Mouse (Mus musculus) forebrain, embryonic 15.5 days (tissue): ENCODE results near the gene Rgl3. TPM values are rescaled to one million over a fixed set of nuclear protein-coding genes. Genes with fewer than 3 reads are reported as not detected.

Experiments used
- ATAC-seq: fragments of 200-750 bp; cut with Nextera tagmentation; replicated peaks from 2 replicates; pipeline ENCODE4 v1.8.0; 2017; ENCODE audit warnings: mild to moderate bottlenecking, moderate TSS enrichment, moderate library complexity
- H3K27ac ChIP-seq: fragments of 300-500 bp; sonication (generic); replicated peaks from 2 replicates; pipeline ENCODE4 v1.5.1; 2015; ENCODE audit warnings: mild to moderate bottlenecking, inconsistent platforms
- H3K27me3 ChIP-seq: fragments of 300-500 bp; sonication (generic); 2 replicates; pipeline ENCODE4 v1.6.1; 2015; ENCODE audit warnings: inconsistent platforms
- H3K36me3 ChIP-seq: fragments of 300-500 bp; sonication (generic); 2 replicates; pipeline ENCODE4 v1.6.1; 2015; ENCODE audit warnings: mild to moderate bottlenecking, inconsistent platforms
- H3K4me1 ChIP-seq: fragments of 300-500 bp; sonication (generic); 2 replicates; pipeline ENCODE4 v1.6.1; 2015; ENCODE audit warnings: inconsistent platforms
- H3K4me2 ChIP-seq: fragments of 300-500 bp; sonication (generic); replicated peaks from 2 replicates; pipeline ENCODE4 v1.6.1; 2015; ENCODE audit warnings: mild to moderate bottlenecking, inconsistent platforms
- H3K4me3 ChIP-seq: fragments of 300-500 bp; sonication (generic); 2 replicates; pipeline ENCODE4 v1.5.1; 2015; ENCODE audit warnings: mild to moderate bottlenecking, inconsistent platforms
- H3K9ac ChIP-seq: fragments of 300-500 bp; sonication (generic); replicated peaks from 2 replicates; pipeline ENCODE4 v1.6.1; 2015; ENCODE audit warnings: mild to moderate bottlenecking, inconsistent platforms
- H3K9me3 ChIP-seq: fragments of 300-500 bp; sonication (generic); 2 replicates; pipeline ENCODE4 v1.6.1; 2016; ENCODE audit warnings: inconsistent platforms
- WGBS: fragments of 180-500 bp; shearing (Covaris S2); methylation state at CpG from one replicate; pipeline ENCODE4 v1.1.7; 2015; ENCODE audit warnings: mixed read lengths; 5-methylcytosine and 5-hydroxymethylcytosine counted together
- polyA plus RNA-seq: library from polyadenylated mRNA; unstranded; fragments of >200 nt; fragmentation: Nextera tagmentation; extraction: Ambion mirVana; gene quantifications from 2 replicates; pipeline ENCODE4 v1.2.1, GENCODE M21; 2015

Rgl3 gene
- 0.87 and 1.1 TPM in 2 replicates for polyA plus RNA-seq

- H3K9ac ChIP-seq = peak within 1 kb of the TSS; percentile 22; the same call in 1 of the 2 replicates
- 1% methylated on average over 42 of the region's 42 CpGs for WGBS
- H3K4me3 ChIP-seq = peak within 1 kb of the TSS; percentile 30
- H3K27ac ChIP-seq = no peak within 1 kb of the TSS
- ATAC-seq = peak; percentile 42; the same call in 1 of the 2 replicates
- H3K9me3 ChIP-seq = no peaks in the 10 kb centered on the region
- no peaks in the 10 kb centered on the region for H3K36me3 ChIP-seq
- peaks cover 22% of the 10 kb centered on the region for H3K4me1 ChIP-seq
- H3K27me3 ChIP-seq = peaks cover 54% of the 10 kb centered on the region
- H3K4me2 ChIP-seq = peak within 1 kb of the TSS; percentile 50
Observed at GRCm38 (mm10) chr9:21989230-21990110, at the start of gene Rgl3. Rgl3 (minus strand) TSS chr9:21989446.

GRCm38 (mm10) chr9:22037826-22038225, 48.6 kb upstream of the Rgl3 start:
- no peak overlapping the region for H3K4me2 ChIP-seq
- H3K4me3 ChIP-seq = no peak overlapping the region
- peaks cover 33% of the 10 kb centered on the region for H3K36me3 ChIP-seq
- no peak overlapping the region for H3K27ac ChIP-seq
- peaks cover 19% of the 10 kb centered on the region for H3K4me1 ChIP-seq
- no peak for ATAC-seq
- no peak overlapping the region for H3K9ac ChIP-seq
- H3K9me3 ChIP-seq = no peaks in the 10 kb centered on the region
- H3K27me3 ChIP-seq = no peaks in the 10 kb centered on the region
- 87% methylated on average over 10 of the region's 10 CpGs for WGBS

GRCm38 (mm10) chr9:22035300-22036044, 46.2 kb upstream of the Rgl3 start:
- no peak overlapping the region for H3K9ac ChIP-seq
- H3K4me3 ChIP-seq = no peak overlapping the region
- H3K27ac ChIP-seq = no peak overlapping the region; the same call in none of the 2 replicates
- 0 out of 2 replicates have a peak, but pooled peaks have one; percentile 29 for ATAC-seq
- no peak overlapping the region for H3K4me2 ChIP-seq
- H3K9me3 ChIP-seq = no peaks in the 10 kb centered on the region
- peaks cover 51% of the 10 kb centered on the region for H3K36me3 ChIP-seq
- 45% methylated on average over 6 of the region's 6 CpGs for WGBS
- H3K4me1 ChIP-seq = peaks cover 15% of the 10 kb centered on the region
- H3K27me3 ChIP-seq = no peaks in the 10 kb centered on the region

GRCm38 (mm10) chr9:22030386-22030785, 41.1 kb upstream of the Rgl3 start:
- H3K27me3 ChIP-seq = no peaks in the 10 kb centered on the region
- WGBS = 95% methylated on average over 9 of the region's 9 CpGs
- peaks cover 2% of the 10 kb centered on the region for H3K4me1 ChIP-seq
- peaks cover 77% of the 10 kb centered on the region for H3K36me3 ChIP-seq
- no peak for ATAC-seq
- H3K9ac ChIP-seq = no peak overlapping the region
- H3K4me2 ChIP-seq = no peak overlapping the region
- no peaks in the 10 kb centered on the region for H3K9me3 ChIP-seq
- no peak overlapping the region for H3K4me3 ChIP-seq
- no peak overlapping the region for H3K27ac ChIP-seq

GRCm38 (mm10) chr9:22028467-22028866, 39.2 kb upstream of the Rgl3 start:
- WGBS = 15% methylated on average over 7 of the region's 7 CpGs
- Histone ChIP-seq H3K9me3 (no peaks in the 10 kb centered on the region), H3K9ac (no peak overlapping the region), H3K27me3 (no peaks in the 10 kb centered on the region), H3K4me2 (no peak overlapping the region), H3K4me1 (no peaks in the 10 kb centered on the region), H3K27ac (no peak overlapping the region), H3K4me3 (no peak overlapping the region), H3K36me3 (peaks cover 77% of the 10 kb centered on the region)
- no peak for ATAC-seq

GRCm38 (mm10) chr9:22024592-22024991, 35.3 kb upstream of the Rgl3 start:
- H3K9ac ChIP-seq = no peak overlapping the region
- no peak overlapping the region for H3K4me2 ChIP-seq
- WGBS = 73% methylated on average over 8 of the region's 8 CpGs
- no peaks in the 10 kb centered on the region for H3K4me1 ChIP-seq
- no peak overlapping the region for H3K27ac ChIP-seq
- no peak overlapping the region for H3K4me3 ChIP-seq
- H3K9me3 ChIP-seq = no peaks in the 10 kb centered on the region
- no peak for ATAC-seq
- peaks cover 71% of the 10 kb centered on the region for H3K36me3 ChIP-seq
- H3K27me3 ChIP-seq = no peaks in the 10 kb centered on the region

- no peak overlapping the region for H3K9ac ChIP-seq
- H3K4me1 ChIP-seq = no peaks in the 10 kb centered on the region
- H3K9me3 ChIP-seq = no peaks in the 10 kb centered on the region
- no peak overlapping the region for H3K4me2 ChIP-seq
- H3K36me3 ChIP-seq = peaks cover 58% of the 10 kb centered on the region
- WGBS = 78% methylated on average over 7 of the region's 7 CpGs
- no peak for ATAC-seq
- no peak overlapping the region for H3K4me3 ChIP-seq
- no peak overlapping the region for H3K27ac ChIP-seq
- H3K27me3 ChIP-seq = no peaks in the 10 kb centered on the region
Observed at GRCm38 (mm10) chr9:22017208-22017825, 28.1 kb upstream of the Rgl3 start.

GRCm38 (mm10) chr9:22016245-22016644, 27.0 kb upstream of the Rgl3 start:
- Histone ChIP-seq H3K4me2 (no peak overlapping the region), H3K4me3 (no peak overlapping the region), H3K9me3 (no peaks in the 10 kb centered on the region), H3K36me3 (peaks cover 68% of the 10 kb centered on the region), H3K27ac (no peak overlapping the region), H3K4me1 (no peaks in the 10 kb centered on the region), H3K27me3 (no peaks in the 10 kb centered on the region), H3K9ac (no peak overlapping the region)
- 62% methylated on average over 10 of the region's 10 CpGs for WGBS
- no peak for ATAC-seq

GRCm38 (mm10) chr9:22012731-22013130, 23.5 kb upstream of the Rgl3 start:
- ATAC-seq = no peak
- Histone ChIP-seq H3K27ac (no peak overlapping the region), H3K4me1 (no peaks in the 10 kb centered on the region)

GRCm38 (mm10) chr9:22011055-22011454, 21.8 kb upstream of the Rgl3 start:
- H3K27ac ChIP-seq = no peak overlapping the region
- 0 out of 2 replicates have a peak, but pooled peaks cover under 1% of the 10 kb centered on the region for H3K4me1 ChIP-seq
- ATAC-seq = 0 out of 2 replicates have a peak, but pooled peaks have one; percentile 17
- H3K27me3 ChIP-seq = no peaks in the 10 kb centered on the region
- H3K4me3 ChIP-seq = no peak overlapping the region
- no peak overlapping the region for H3K4me2 ChIP-seq
- no peak overlapping the region for H3K9ac ChIP-seq
- H3K36me3 ChIP-seq = peaks cover 84% of the 10 kb centered on the region
- no peaks in the 10 kb centered on the region for H3K9me3 ChIP-seq
- 86% methylated on average over 5 of the region's 5 CpGs for WGBS

More at GRCm38 (mm10) chr9:22012731-22013130, 23.5 kb upstream of the Rgl3 start:
- Histone ChIP-seq H3K9ac (no peak overlapping the region), H3K9me3 (no peaks in the 10 kb centered on the region), H3K27me3 (no peaks in the 10 kb centered on the region), H3K4me2 (no peak overlapping the region), H3K36me3 (peaks cover 81% of the 10 kb centered on the region), H3K4me3 (no peak overlapping the region)
- 92% methylated on average over 13 of the region's 13 CpGs for WGBS

GRCm38 (mm10) chr9:22004546-22004945, 15.3 kb upstream of the Rgl3 start:
- Histone ChIP-seq H3K36me3 (peaks cover 37% of the 10 kb centered on the region), H3K9ac (no peak overlapping the region), H3K4me2 (no peak overlapping the region), H3K27me3 (no peaks in the 10 kb centered on the region), H3K9me3 (no peaks in the 10 kb centered on the region), H3K27ac (no peak overlapping the region), H3K4me1 (peaks cover 34% of the 10 kb centered on the region), H3K4me3 (no peak overlapping the region)
- 95% methylated on average over 12 of the region's 12 CpGs for WGBS
- ATAC-seq = no peak

GRCm38 (mm10) chr9:22003163-22003554, 13.9 kb upstream of the Rgl3 start:
- Histone ChIP-seq H3K4me2 (peak overlapping the region; percentile 75), H3K36me3 (peaks cover 23% of the 10 kb centered on the region), H3K4me1 (peaks cover 34% of the 10 kb centered on the region), H3K27me3 (no peaks in the 10 kb centered on the region), H3K27ac (peak overlapping the region; percentile 66), H3K4me3 (peak overlapping the region; percentile 47), H3K9me3 (no peaks in the 10 kb centered on the region), H3K9ac (peak overlapping the region; percentile 61)
- ATAC-seq = peak; percentile 14
- WGBS = 0% methylated on average over 18 of the region's 18 CpGs
